Mouse (Mus musculus): ENCODE results near the gene Nme7.

- TF ChIP-seq CTCF (IDR thresholded peaks at IDR 0.05; ENCODE audit: low read depth) (no peak), EP300 (IDR thresholded peaks at IDR 0.05; ENCODE audit: low read depth) (no peak)
Measured at GRCm38 (mm10) chr1:164453146-164453545, 149.2 kb downstream of the Nme7 start.

Measured in heart, postnatal 0 days (tissue).